Mouse (Mus musculus) MEL (cell line): ENCODE results near the gene Lcn3. TPM values are rescaled to one million over a fixed set of nuclear protein-coding genes. Genes with fewer than 3 reads are reported as not detected.

Experiments used
- DNase-seq: peaks from one replicate; pipeline ENCODE4 v3.0.0; 2011; ENCODE audit warnings: low read depth, low spot score
- H3K27ac ChIP-seq: 2 replicates; pipeline ENCODE4 v1.5.1; 2012; ENCODE audit warnings: low read depth, mild to moderate bottlenecking, control low read depth, low read length, moderate library complexity; ENCODE audit not compliant: control insufficient read depth
- H3K27me3 ChIP-seq, 2 experiments: fragments of 150-350 bp in 1 of 2; sonication (generic) in 1 of 2; 2 replicates each; pipeline ENCODE4 v1.6.1; 2012; ENCODE audit warnings: low read length in 2 of 2, mild to moderate bottlenecking in 2 of 2, improper control_type of control experiment in 1 of 2, moderate library complexity in 1 of 2; ENCODE audit not compliant: insufficient read depth in 2 of 2, control insufficient read depth in 1 of 2
- H3K36me3 ChIP-seq, 2 experiments: 2 replicates each; pipeline ENCODE4 v1.6.1; 2012 to 2014; ENCODE audit warnings: low read length in 2 of 2, improper control_type of control experiment in 1 of 2, inconsistent platforms in 1 of 2, mild to moderate bottlenecking in 1 of 2; ENCODE audit not compliant: insufficient read depth in 2 of 2, control insufficient read depth in 1 of 2
- H3K4me1 ChIP-seq, 2 experiments: fragments of 150-350 bp in 1 of 2; sonication (generic) in 1 of 2; 2 replicates each; pipeline ENCODE4 v1.6.1; 2012; ENCODE audit warnings: low read length in 2 of 2, improper control_type of control experiment in 1 of 2, mild to moderate bottlenecking in 1 of 2; ENCODE audit not compliant: insufficient read depth in 2 of 2, control insufficient read depth in 1 of 2
- H3K4me3 ChIP-seq, 2 experiments: fragments of 150-350 bp in 1 of 2; sonication (generic) in 1 of 2; 2 replicates each; pipeline ENCODE4 v1.5.1; 2012; ENCODE audit warnings: low read depth in 2 of 2, low read length in 2 of 2, mild to moderate bottlenecking in 2 of 2, moderate library complexity in 2 of 2, control low read depth in 1 of 2, improper control_type of control experiment in 1 of 2; ENCODE audit not compliant: control insufficient read depth in 1 of 2, insufficient read depth in 1 of 2
- H3K79me2 ChIP-seq: 2 replicates; pipeline ENCODE4 v1.6.1; 2012; ENCODE audit warnings: mild to moderate bottlenecking, low read length, moderate library complexity; ENCODE audit not compliant: control insufficient read depth, poor library complexity, insufficient read depth
- H3K9ac ChIP-seq: 2 replicates; pipeline ENCODE4 v1.6.1; 2012; ENCODE audit warnings: low read depth, mild to moderate bottlenecking, control low read depth, low read length, moderate library complexity; ENCODE audit not compliant: control insufficient read depth, poor library complexity, severe bottlenecking
- H3K9me3 ChIP-seq: fragments of 150-350 bp; sonication (generic); replicated peaks from 2 replicates; pipeline ENCODE4 v1.6.1; 2012; ENCODE audit warnings: mild to moderate bottlenecking, low read length, improper control_type of control experiment, moderate library complexity; ENCODE audit not compliant: insufficient read depth
- BHLHE40 ChIP-seq: IDR thresholded peaks from 2 replicates; pipeline ENCODE4 v1.6.1; 2012; ENCODE audit warnings: low read depth, mild to moderate bottlenecking, inconsistent platforms, low read length, improper control_type of control experiment, borderline replicate concordance
- CHD1 ChIP-seq: IDR thresholded peaks from 2 replicates; pipeline ENCODE4 v1.6.1; 2012; ENCODE audit warnings: low read depth, mild to moderate bottlenecking, inconsistent platforms, low read length, improper control_type of control experiment
- CTCF ChIP-seq, 3 experiments: IDR thresholded peaks in 2 of 3; conservative IDR thresholded peaks in 1 of 3; 2 replicates each; pipeline ENCODE4 v1.5.1; 2011 to 2012; ENCODE audit warnings: low read length in 3 of 3, low read depth in 2 of 3, mild to moderate bottlenecking in 2 of 3, improper control_type of control experiment in 1 of 3, inconsistent platforms in 1 of 3, mixed read lengths in 1 of 3, moderate library complexity in 1 of 3; ENCODE audit not compliant: control insufficient read depth in 1 of 3, insufficient read depth in 1 of 3, poor library complexity in 1 of 3, severe bottlenecking in 1 of 3
- E2F4 ChIP-seq: IDR thresholded peaks from 2 replicates; pipeline ENCODE4 v1.6.1; 2011; ENCODE audit warnings: low read depth, low read length, improper control_type of control experiment, borderline replicate concordance
- ELF1 ChIP-seq: IDR thresholded peaks from 2 replicates; pipeline ENCODE4 v1.6.1; 2014; ENCODE audit warnings: low read depth, mild to moderate bottlenecking, inconsistent platforms, low read length, improper control_type of control experiment, moderate library complexity
- ETS1 ChIP-seq: IDR thresholded peaks from 2 replicates; pipeline ENCODE4 v1.6.1; 2012; ENCODE audit warnings: low read depth, mild to moderate bottlenecking, inconsistent platforms, low read length, improper control_type of control experiment, moderate library complexity
- GATA1 ChIP-seq: IDR thresholded peaks from 2 replicates; pipeline ENCODE4 v1.6.1; 2011; ENCODE audit warnings: low read depth, low read length, improper control_type of control experiment
- HCFC1 ChIP-seq: IDR thresholded peaks from 2 replicates; pipeline ENCODE4 v1.6.1; 2012; ENCODE audit warnings: low read depth, mild to moderate bottlenecking, inconsistent platforms, low read length, improper control_type of control experiment, moderate library complexity
- JUND ChIP-seq: IDR thresholded peaks from 2 replicates; pipeline ENCODE4 v1.6.1; 2011; ENCODE audit warnings: low read depth, mild to moderate bottlenecking, improper control_type of control experiment, low read length
- KAT2A ChIP-seq: conservative IDR thresholded peaks from 2 replicates; pipeline ENCODE4 v1.6.1; 2012; ENCODE audit warnings: low read depth, low read length, improper control_type of control experiment, inconsistent platforms
- MAFK ChIP-seq: IDR thresholded peaks from 2 replicates; pipeline ENCODE4 v1.6.1; 2011; ENCODE audit warnings: low read depth, mild to moderate bottlenecking, low read length, improper control_type of control experiment, borderline replicate concordance
- MAX ChIP-seq: IDR thresholded peaks from 2 replicates; pipeline ENCODE4 v1.6.1; 2011; ENCODE audit warnings: low read length, improper control_type of control experiment
- MEF2A ChIP-seq: IDR thresholded peaks from 2 replicates; pipeline ENCODE4 v1.6.1; 2014; ENCODE audit warnings: low read depth, mild to moderate bottlenecking, inconsistent platforms, low read length, improper control_type of control experiment; ENCODE audit not compliant: poor library complexity, insufficient replicate concordance, severe bottlenecking; ENCODE audit errors: extremely low read depth
- MYC ChIP-seq: IDR thresholded peaks from 2 replicates; pipeline ENCODE4 v1.6.1; 2011; ENCODE audit warnings: low read depth, mild to moderate bottlenecking, low read length, improper control_type of control experiment, moderate library complexity
- NELFE ChIP-seq: IDR thresholded peaks from 2 replicates; pipeline ENCODE4 v1.6.1; 2011; ENCODE audit warnings: low read depth, low read length, improper control_type of control experiment
- NRF1 ChIP-seq: IDR thresholded peaks from 2 replicates; pipeline ENCODE4 v1.6.1; 2014; ENCODE audit warnings: low read depth, mild to moderate bottlenecking, inconsistent platforms, low read length, improper control_type of control experiment, moderate library complexity; ENCODE audit not compliant: poor library complexity, insufficient read depth, severe bottlenecking
- POLR2AphosphoS2 ChIP-seq: IDR thresholded peaks from 2 replicates; pipeline ENCODE4 v1.6.1; 2011; ENCODE audit warnings: low read length, improper control_type of control experiment
- POLR2AphosphoS5 ChIP-seq: IDR thresholded peaks from 2 replicates; pipeline ENCODE4 v1.6.1; 2012; ENCODE audit warnings: low read depth, borderline replicate concordance, mild to moderate bottlenecking, inconsistent platforms, low read length, moderate library complexity, mixed read lengths
- SIN3A ChIP-seq: IDR thresholded peaks from 2 replicates; pipeline ENCODE4 v1.6.1; 2012; ENCODE audit warnings: low read length, improper control_type of control experiment, inconsistent platforms
- TBP ChIP-seq: IDR thresholded peaks from 2 replicates; pipeline ENCODE4 v1.8.0; 2011; ENCODE audit warnings: low read depth, low read length, improper control_type of control experiment
- USF1 ChIP-seq: IDR thresholded peaks from 2 replicates; pipeline ENCODE4 v1.6.1; 2014; ENCODE audit warnings: low read depth, mild to moderate bottlenecking, inconsistent platforms, low read length, improper control_type of control experiment, moderate library complexity
- USF2 ChIP-seq, 2 experiments: IDR thresholded peaks; 2 replicates each; pipeline ENCODE4 v1.6.1; 2011 to 2012; ENCODE audit warnings: improper control_type of control experiment in 2 of 2, low read length in 2 of 2, borderline replicate concordance in 1 of 2, inconsistent platforms in 1 of 2, low read depth in 1 of 2, mild to moderate bottlenecking in 1 of 2; ENCODE audit not compliant: insufficient read depth in 1 of 2
- ZC3H11A ChIP-seq: IDR thresholded peaks from 2 replicates; pipeline ENCODE4 v1.6.1; 2012; ENCODE audit warnings: low read depth, mild to moderate bottlenecking, inconsistent platforms, low read length, improper control_type of control experiment
- ZNF384 ChIP-seq: IDR thresholded peaks from 2 replicates; pipeline ENCODE4 v1.6.1; 2012; ENCODE audit warnings: low read depth, mild to moderate bottlenecking, inconsistent platforms, low read length, improper control_type of control experiment
- polyA plus RNA-seq, 2 experiments: library from polyadenylated mRNA; stranded (reverse) in 1 of 2; unstranded in 1 of 2; fragments of >175 nt in 1 of 2; fragments of >200 nt in 1 of 2; gene quantifications; 2 replicates each; pipeline versions ENCODE4 v1.2.1 to v1.2.4; 2012; ENCODE audit warnings: low replicate concordance in 2 of 2, low read depth in 1 of 2; ENCODE audit not compliant: insufficient read length in 2 of 2, insufficient read depth in 1 of 2, missing spikeins in 1 of 2
- total RNA-seq: library from RNA; depleted of rRNA; stranded (reverse); fragments of 300-350 nt; gene quantifications from 2 replicates; pipeline ENCODE4 v1.2.3, GENCODE M21; 2012

Gene Lcn3
- total and polyA plus RNA-seq, 3 experiments: not detected

GRCm38 (mm10) chr2:25789092-25789491, 23.7 kb downstream of the Lcn3 start:
- H3K9ac ChIP-seq: no peak overlapping the region
- H3K4me1 ChIP-seq: peaks cover 0 to 4% of the 10 kb centered on the region in 2 experiments; a peak in 1 of 4 replicates
- no peak overlapping the region for H3K27ac ChIP-seq
- peaks cover 0 to 3% of the 10 kb centered on the region in 2 experiments; a peak in 1 of 4 replicates for H3K27me3 ChIP-seq
- H3K36me3 ChIP-seq: no peaks in the 10 kb centered on the region
- DNase-seq: peak; percentile 4
- no peak overlapping the region for H3K4me3 ChIP-seq
- no peaks in the 10 kb centered on the region for H3K9me3 ChIP-seq
- TF ChIP-seq USF1: no peak
- TF ChIP-seq JUND: no peak
- TF ChIP-seq ZNF384: no peak
- TF ChIP-seq USF2 (IDR thresholded peaks at IDR 0.05; ENCODE audit: borderline replicate concordance in 1 of 2, insufficient read depth in 1 of 2, low read depth in 1 of 2, low read length in 2 of 2): no peak
- TF ChIP-seq MEF2A: no peak
- no peak for TF ChIP-seq NRF1
- TF ChIP-seq MAX: no peak
- TF ChIP-seq E2F4: no peak
- TF ChIP-seq MYC: no peak
- no peak for TF ChIP-seq ELF1
- TF ChIP-seq KAT2A: no peak
- TF ChIP-seq HCFC1: no peak
- no peak for TF ChIP-seq ETS1
- no peak for TF ChIP-seq CTCF (IDR thresholded peaks at IDR 0.05 in 2 of 3, conservative IDR thresholded peaks at IDR 0.05 in 1 of 3; ENCODE audit: control insufficient read depth in 1 of 3, insufficient read depth in 1 of 3, low read depth in 2 of 3, low read length in 3 of 3, poor library complexity in 1 of 3, severe bottlenecking in 1 of 3)
- no peak for TF ChIP-seq MAFK
- no peak for TF ChIP-seq SIN3A
- TF ChIP-seq BHLHE40: no peak
- no peak for TF ChIP-seq TBP
- no peak for TF ChIP-seq GATA1
- H3K79me2 ChIP-seq: no peaks in the 10 kb centered on the region

GRCm38 (mm10) chr2:25797635-25798034, 32.3 kb downstream of the Lcn3 start:
- Histone ChIP-seq H3K9me3 (no peaks in the 10 kb centered on the region), H3K9ac (no peak overlapping the region), H3K79me2 (no peaks in the 10 kb centered on the region)

More at GRCm38 (mm10) chr2:25797635-25798034, 32.3 kb downstream of the Lcn3 start:
- no peaks in the 10 kb centered on the region for H3K36me3 ChIP-seq
- H3K4me3 ChIP-seq: no peak overlapping the region
- no peak overlapping the region for H3K27ac ChIP-seq
- no peak for DNase-seq
- no peaks in the 10 kb centered on the region for H3K4me1 ChIP-seq
- H3K27me3 ChIP-seq: peaks cover 1 to 8% of the 10 kb centered on the region in 2 experiments
- no peak for TF ChIP-seq MAX
- no peak for TF ChIP-seq POLR2AphosphoS2
- TF ChIP-seq NRF1: no peak
- no peak for TF ChIP-seq NELFE
- no peak for TF ChIP-seq JUND
- no peak for TF ChIP-seq ZC3H11A
- TF ChIP-seq KAT2A: no peak
- TF ChIP-seq E2F4: no peak
- TF ChIP-seq POLR2AphosphoS5: no peak
- TF ChIP-seq CHD1: no peak
- no peak for TF ChIP-seq GATA1
